Mouse (Mus musculus) forebrain, embryonic 14.5 days (tissue): ENCODE measurements at regions not wholly inside any gene's neighbourhood (a gene's known extent, or its start where the extent isn't known, plus 50 kb on each side); places are given as distances from the start of the nearest gene placed in this dataset.

ENCODE experiments used
- ATAC-seq: fragments of 200-750 bp; cut with Nextera tagmentation; 2 replicates; pipeline ENCODE4 v1.8.0; 2017; ENCODE audit warnings: mild to moderate bottlenecking, moderate library complexity
- DNase-seq: peaks from one replicate; pipeline ENCODE4 v3.0.0-alpha.2; 2015; ENCODE audit warnings: low spot score
- H3K27ac ChIP-seq: fragments of 300-500 bp; sonication (generic); 2 replicates; pipeline ENCODE4 v1.5.1; 2014; ENCODE audit warnings: low read depth, mild to moderate bottlenecking, control low read depth, low read length, moderate library complexity
- H3K27me3 ChIP-seq: fragments of 300-500 bp; sonication (generic); replicated peaks from 2 replicates; pipeline ENCODE4 v1.6.1; 2014; ENCODE audit warnings: low read length, control low read depth, mixed read lengths; ENCODE audit not compliant: control insufficient read depth, insufficient read depth
- H3K36me3 ChIP-seq: fragments of 300-500 bp; sonication (generic); 2 replicates; pipeline ENCODE4 v1.6.1; 2014; ENCODE audit warnings: low read length, control low read depth; ENCODE audit not compliant: control insufficient read depth, insufficient read depth
- H3K4me1 ChIP-seq: fragments of 300-500 bp; sonication (generic); 2 replicates; pipeline ENCODE4 v1.6.1; 2014; ENCODE audit warnings: antibody characterized with exemption, low read length, control low read depth; ENCODE audit not compliant: control insufficient read depth, insufficient read depth
- H3K4me2 ChIP-seq: fragments of 300-500 bp; sonication (generic); 2 replicates; pipeline ENCODE4 v1.6.1; 2014; ENCODE audit warnings: mild to moderate bottlenecking, control low read depth, low read length
- H3K4me3 ChIP-seq: fragments of 300-500 bp; sonication (generic); 2 replicates; pipeline ENCODE4 v1.5.1; 2014; ENCODE audit warnings: low read depth, low read length, control low read depth
- H3K9ac ChIP-seq: fragments of 300-500 bp; sonication (generic); 2 replicates; pipeline ENCODE4 v1.6.1; 2014; ENCODE audit warnings: mild to moderate bottlenecking, low read length, control low read depth, moderate library complexity
- H3K9me3 ChIP-seq: fragments of 300-500 bp; sonication (generic); replicated peaks from 2 replicates; pipeline ENCODE4 v1.6.1; 2016; ENCODE audit warnings: low read length, control low read depth, mixed read lengths; ENCODE audit not compliant: control insufficient read depth
- WGBS: fragments of 180-500 bp; shearing (Covaris S2); extraction: QIAGEN DNeasy Blood & Tissue Kit; methylation state at CpG from one replicate; pipeline ENCODE4 v1.1.7; 2014; 5-methylcytosine and 5-hydroxymethylcytosine counted together

DNA sequence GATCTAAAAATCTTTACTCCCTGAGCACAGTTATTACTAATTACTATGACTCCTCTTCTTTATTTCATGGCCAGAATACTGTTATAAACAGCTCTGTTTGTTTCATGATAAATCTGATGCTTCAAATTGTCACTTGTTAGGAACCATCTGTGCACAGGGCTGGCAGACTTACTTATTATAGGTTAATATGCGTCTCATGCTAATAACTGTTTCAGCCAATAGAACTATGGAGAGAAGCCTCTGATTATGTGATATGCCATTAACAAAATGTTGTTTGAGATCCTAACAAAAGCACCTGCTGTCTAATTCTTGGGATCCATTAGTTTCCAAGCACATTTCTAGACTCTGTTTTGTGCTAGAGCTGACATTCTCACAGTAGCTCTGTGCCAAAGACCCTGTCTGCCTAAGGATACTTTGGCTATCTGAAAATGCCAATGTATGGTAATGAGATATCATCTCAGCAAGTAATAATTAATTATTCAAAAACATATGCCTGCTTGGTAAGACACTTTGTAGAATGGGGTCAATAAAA, 318.1 kb downstream of the Grb14 start:
- no peaks in the 10 kb centered on the region for H3K4me1 ChIP-seq
- no peak overlapping the region for H3K4me3 ChIP-seq
- H3K4me2 ChIP-seq, result no peak overlapping the region
- H3K27me3 ChIP-seq, result no peaks in the 10 kb centered on the region
- H3K36me3 ChIP-seq, result no peaks in the 10 kb centered on the region
- ATAC-seq, result peak; percentile 86; the same call in 1 of the 2 replicates
- no peaks in the 10 kb centered on the region for H3K9me3 ChIP-seq
- 39% methylated on average over 1 of the region's 1 CpGs for WGBS
- peak; percentile 68 for DNase-seq
- H3K27ac ChIP-seq, result no peak overlapping the region
- H3K9ac ChIP-seq, result no peak overlapping the region

DNA sequence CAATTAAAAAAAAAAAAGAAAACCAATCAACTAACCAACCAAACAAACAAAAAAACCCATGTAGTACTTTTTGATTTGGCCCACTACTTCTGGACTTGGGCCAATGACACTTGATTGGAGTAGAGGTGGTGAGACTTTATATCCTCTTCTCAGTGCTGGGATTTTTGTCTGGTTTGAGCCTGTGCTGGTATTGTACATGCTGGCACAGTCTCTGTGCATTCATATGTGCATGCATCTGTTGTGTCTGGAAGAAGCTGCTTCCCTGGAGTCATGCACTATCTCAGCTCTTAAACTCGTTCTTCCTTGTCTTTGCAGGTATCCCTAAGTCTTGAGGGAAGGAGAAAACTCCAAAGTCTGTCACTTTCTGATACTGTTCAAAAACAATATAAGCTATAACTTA, 328.8 kb downstream of the Grb14 start:
- ATAC-seq (peak; percentile 55; the same call in 1 of the 2 replicates), DNase-seq (peak; percentile 51)
- Histone ChIP-seq H3K27ac (no peak overlapping the region), H3K36me3 (no peaks in the 10 kb centered on the region), H3K9me3 (no peaks in the 10 kb centered on the region), H3K4me1 (no peaks in the 10 kb centered on the region), H3K4me2 (no peak overlapping the region), H3K4me3 (no peak overlapping the region), H3K27me3 (no peaks in the 10 kb centered on the region), H3K9ac (no peak overlapping the region)
- 71% methylated on average over 1 of the region's 1 CpGs for WGBS

DNA sequence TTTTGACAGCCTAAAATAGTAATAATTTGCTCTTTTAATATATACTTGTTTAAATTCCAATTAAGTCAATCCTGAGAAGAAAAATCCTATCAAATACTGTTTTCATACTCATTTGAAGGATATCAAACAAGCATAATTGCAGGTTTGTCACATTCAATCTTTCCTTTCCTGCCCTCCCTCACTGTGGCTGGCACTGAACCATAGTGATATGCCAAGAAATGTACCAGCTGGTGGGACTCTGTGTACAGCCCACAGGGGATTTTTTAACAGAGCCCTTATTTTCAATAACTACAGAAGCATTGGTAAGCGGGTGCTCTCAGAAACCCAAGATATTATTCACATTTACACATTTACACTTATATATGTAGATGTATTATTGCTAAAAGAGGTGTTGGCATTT, 333.3 kb downstream of the Grb14 start:
- H3K9ac ChIP-seq, result no peak overlapping the region
- no peak overlapping the region for H3K4me2 ChIP-seq
- ATAC-seq (peak; percentile 88), DNase-seq (peak; percentile 84)
- no peaks in the 10 kb centered on the region for H3K27me3 ChIP-seq
- H3K4me3 ChIP-seq, result no peak overlapping the region
- no peaks in the 10 kb centered on the region for H3K36me3 ChIP-seq
- WGBS, result 67% methylated on average over 1 of the region's 1 CpGs
- H3K27ac ChIP-seq, result no peak overlapping the region
- H3K9me3 ChIP-seq, result no peaks in the 10 kb centered on the region
- H3K4me1 ChIP-seq, result peaks cover 2% of the 10 kb centered on the region; the same call in 1 of the 2 replicates

DNA sequence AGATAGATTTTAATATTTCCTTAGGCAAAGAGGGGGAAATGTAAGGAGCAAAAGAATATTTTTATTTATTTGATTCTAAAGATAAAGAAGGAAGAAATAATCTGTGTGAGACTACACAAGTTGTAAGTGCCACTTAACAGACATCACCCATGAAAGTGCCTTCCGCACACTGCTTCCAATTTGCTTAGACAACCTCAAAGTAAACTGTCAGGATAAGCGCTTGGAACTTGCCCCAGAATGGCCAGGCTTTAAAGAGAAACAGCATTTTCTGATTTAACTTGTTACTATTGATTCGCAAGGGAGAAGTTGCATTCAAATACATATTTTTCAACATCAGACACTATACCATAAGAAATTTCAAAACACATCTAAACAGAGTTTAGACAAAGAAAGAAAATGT, 333.8 kb downstream of the Grb14 start:
- Histone ChIP-seq H3K27me3 (no peaks in the 10 kb centered on the region), H3K27ac (no peak overlapping the region), H3K4me2 (no peak overlapping the region), H3K4me3 (no peak overlapping the region), H3K4me1 (peaks cover 2% of the 10 kb centered on the region; the same call in 1 of the 2 replicates), H3K9ac (no peak overlapping the region), H3K9me3 (no peaks in the 10 kb centered on the region), H3K36me3 (no peaks in the 10 kb centered on the region)
- WGBS, result 67% methylated on average over 3 of the region's 3 CpGs
- ATAC-seq, result peak; percentile 65
- DNase-seq, result peak; percentile 53

DNA sequence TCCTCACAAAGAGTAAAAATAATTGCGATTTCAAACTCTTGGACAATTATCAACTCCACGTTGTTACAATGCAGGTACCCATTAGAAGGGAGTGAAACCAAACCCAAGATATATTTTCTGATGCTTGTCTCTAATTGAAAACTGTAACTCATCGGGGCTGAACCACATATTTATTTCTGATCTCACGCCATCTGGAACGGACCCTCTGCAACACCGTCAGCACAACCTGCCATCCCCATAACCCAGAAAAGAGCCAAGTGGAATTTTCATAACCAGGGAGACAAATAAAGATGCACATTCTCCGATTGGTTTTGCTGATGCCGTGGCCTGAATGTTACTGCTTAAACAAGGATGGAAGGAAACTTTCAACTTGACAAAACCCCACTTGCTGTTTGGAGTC, 338.0 kb downstream of the Grb14 start:
- ATAC-seq (no peak), DNase-seq (peak; percentile 13)
- Histone ChIP-seq H3K9me3 (no peaks in the 10 kb centered on the region), H3K4me1 (peaks cover 2% of the 10 kb centered on the region; the same call in 1 of the 2 replicates), H3K9ac (no peak overlapping the region), H3K4me3 (no peak overlapping the region), H3K27me3 (no peaks in the 10 kb centered on the region), H3K36me3 (no peaks in the 10 kb centered on the region), H3K4me2 (no peak overlapping the region), H3K27ac (no peak overlapping the region)
- WGBS, result 62% methylated on average over 8 of the region's 8 CpGs

DNA sequence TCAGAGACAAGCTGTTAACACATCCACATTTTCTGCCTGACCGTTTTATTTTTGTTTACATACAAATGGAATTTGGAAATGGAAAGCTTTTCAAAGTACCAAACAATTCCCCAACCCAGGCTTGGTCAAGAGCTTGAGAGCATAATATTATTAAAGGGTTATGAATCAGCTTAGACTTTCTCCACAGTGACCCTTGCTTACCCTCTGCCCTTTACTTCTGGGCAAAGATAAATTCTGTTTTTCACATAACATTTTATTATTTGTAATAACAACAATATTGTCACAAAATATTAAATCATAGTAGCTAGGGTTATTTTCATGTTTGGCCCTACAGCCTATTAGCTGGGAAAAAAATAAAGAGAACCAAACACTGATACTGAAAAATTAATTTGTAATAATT, 375.2 kb downstream of the Grb14 start:
- Histone ChIP-seq H3K36me3 (no peaks in the 10 kb centered on the region), H3K27me3 (no peaks in the 10 kb centered on the region), H3K9me3 (no peaks in the 10 kb centered on the region), H3K27ac (no peak overlapping the region), H3K9ac (no peak overlapping the region), H3K4me3 (no peak overlapping the region), H3K4me2 (no peak overlapping the region), H3K4me1 (no peaks in the 10 kb centered on the region)
- ATAC-seq, result no peak
- DNase-seq, result no peak
- 88% methylated on average over 1 of the region's 1 CpGs for WGBS

DNA sequence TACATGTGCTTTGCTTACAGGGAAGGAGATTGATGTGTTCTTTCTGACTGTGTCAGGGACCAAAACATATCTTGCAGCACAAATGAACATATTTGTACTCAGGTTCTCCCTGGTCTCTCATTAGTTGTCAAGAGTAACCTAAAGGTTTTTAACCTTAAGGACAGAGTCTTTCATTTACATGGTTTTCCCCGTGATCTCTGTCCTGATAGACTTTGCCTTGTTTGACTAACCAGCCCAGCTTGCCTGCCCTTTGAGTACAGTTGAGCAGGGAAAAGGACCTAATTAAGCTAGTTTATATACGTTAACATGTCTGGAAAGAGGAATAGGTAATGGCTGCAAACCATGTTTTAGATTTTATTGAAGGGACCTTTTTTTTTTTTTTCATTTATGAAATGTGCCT, 407.9 kb downstream of the Grb14 start:
- DNase-seq (no peak), ATAC-seq (no peak)
- H3K9ac ChIP-seq, result no peak overlapping the region
- WGBS, result 39% methylated on average over 2 of the region's 2 CpGs
- H3K4me1 ChIP-seq, result 0 out of 2 replicates have a peak, but pooled peaks cover 3% of the 10 kb centered on the region
- no peaks in the 10 kb centered on the region for H3K36me3 ChIP-seq
- no peak overlapping the region for H3K4me2 ChIP-seq
- H3K27me3 ChIP-seq, result no peaks in the 10 kb centered on the region
- H3K4me3 ChIP-seq, result no peak overlapping the region
- H3K9me3 ChIP-seq, result no peaks in the 10 kb centered on the region
- no peak overlapping the region for H3K27ac ChIP-seq

DNA sequence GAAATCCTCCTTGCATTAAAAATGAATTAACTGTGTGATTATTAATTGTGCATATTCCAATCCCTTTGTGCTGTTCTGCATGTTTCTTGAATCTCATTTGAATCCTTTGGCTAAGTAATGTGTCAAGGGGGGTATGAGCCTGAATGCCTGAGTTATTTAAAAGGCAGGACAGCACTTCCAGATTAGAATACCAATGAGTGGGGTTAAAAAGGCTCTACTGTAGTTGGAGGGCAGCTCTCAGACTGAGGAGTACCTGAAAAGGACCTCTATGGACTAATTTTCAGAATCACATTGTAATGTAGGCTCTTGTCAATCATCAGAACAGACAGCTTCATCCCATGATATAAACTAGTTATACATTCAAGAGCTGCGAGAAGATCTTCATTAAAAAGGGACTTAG, 417.9 kb downstream of the Grb14 start:
- DNase-seq, result peak; percentile 7
- H3K27ac ChIP-seq, result no peak overlapping the region
- 0 out of 2 replicates have a peak, but pooled peaks have one; percentile 50 for ATAC-seq
- peaks cover 2% of the 10 kb centered on the region; the same call in 1 of the 2 replicates for H3K4me1 ChIP-seq
- no peaks in the 10 kb centered on the region for H3K36me3 ChIP-seq
- H3K9ac ChIP-seq, result no peak overlapping the region
- H3K4me2 ChIP-seq, result no peak overlapping the region
- no peaks in the 10 kb centered on the region for H3K9me3 ChIP-seq
- WGBS, result 32% methylated on average over 1 of the region's 1 CpGs
- H3K4me3 ChIP-seq, result no peak overlapping the region
- H3K27me3 ChIP-seq, result no peaks in the 10 kb centered on the region

DNA sequence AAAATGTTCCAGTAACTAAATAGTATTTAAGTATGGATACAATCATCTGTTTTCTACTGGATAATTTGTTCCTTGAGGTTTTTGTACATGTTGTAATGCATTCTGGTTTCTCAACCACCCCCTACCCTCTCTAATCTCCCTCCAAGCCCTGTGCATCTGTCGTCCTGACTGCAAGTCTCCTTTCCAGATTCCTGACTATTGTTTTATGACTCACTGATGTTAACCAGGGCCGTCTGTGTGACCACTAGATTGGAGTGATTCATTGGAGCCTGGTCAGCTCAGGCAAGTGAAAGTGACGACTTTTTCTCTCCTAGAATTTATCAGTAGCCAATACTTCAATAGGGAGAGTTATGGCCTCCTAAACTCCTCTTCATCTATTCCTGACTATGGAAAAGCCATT, 442.5 kb downstream of the Grb14 start:
- no peak for DNase-seq
- ATAC-seq, result no peak
- no peaks in the 10 kb centered on the region for H3K4me1 ChIP-seq
- H3K9me3 ChIP-seq, result no peaks in the 10 kb centered on the region
- no peak overlapping the region for H3K27ac ChIP-seq
- no peaks in the 10 kb centered on the region for H3K36me3 ChIP-seq
- no peak overlapping the region for H3K4me2 ChIP-seq
- H3K4me3 ChIP-seq, result no peak overlapping the region
- WGBS, result 71% methylated on average over 3 of the region's 3 CpGs
- H3K9ac ChIP-seq, result no peak overlapping the region
- H3K27me3 ChIP-seq, result no peaks in the 10 kb centered on the region
